Mouse (Mus musculus) cerebellum, adult 2 months (tissue): ENCODE measurements around the gene Cenpm. TPM values are rescaled to one million over a fixed set of nuclear protein-coding genes. Genes with fewer than 3 reads are reported as not detected.

Source experiments
- DNase-seq, 2 experiments: peaks; one replicate each; pipeline ENCODE4 v3.0.0; 2021
- H3K27ac ChIP-seq: fragments of 200-500 bp; 2 replicates; pipeline ENCODE4 v1.5.1; 2012; ENCODE audit warnings: low read length, control low read depth, inconsistent platforms; ENCODE audit not compliant: insufficient read depth
- H3K27me3 ChIP-seq: fragments of 200-500 bp; 2 replicates; pipeline ENCODE4 v1.6.1; 2012; ENCODE audit warnings: inconsistent platforms, mild to moderate bottlenecking, low read length, moderate library complexity; ENCODE audit not compliant: control insufficient read depth, insufficient read depth
- H3K4me1 ChIP-seq: fragments of 200-500 bp; 2 replicates; pipeline ENCODE4 v1.6.1; 2011; ENCODE audit warnings: low read length; ENCODE audit not compliant: control insufficient read depth, insufficient read depth
- H3K4me3 ChIP-seq: fragments of 200-500 bp; replicated peaks from 2 replicates; pipeline ENCODE3; 2011; ENCODE audit warnings: mild to moderate bottlenecking, low read depth, low read length, control low read depth; ENCODE audit not compliant: insufficient read depth
- CTCF ChIP-seq: fragments of 200-500 bp; IDR thresholded peaks from 2 replicates; pipeline ENCODE4 v1.5.1; 2011; ENCODE audit warnings: low read depth, mild to moderate bottlenecking, control low read depth, low read length, moderate library complexity, borderline replicate concordance; ENCODE audit not compliant: insufficient read depth
- POLR2A ChIP-seq: fragments of 200-500 bp; IDR thresholded peaks from 2 replicates; pipeline ENCODE4 v1.6.1; 2011; ENCODE audit warnings: low read length, control low read depth, borderline replicate concordance; ENCODE audit not compliant: insufficient read depth
- WGBS: fragments of 180-500 bp; shearing (Covaris S2); methylation state at CpG from one replicate; pipeline ENCODE4 v1.1.7; 2018; 5-methylcytosine and 5-hydroxymethylcytosine counted together
- polyA plus RNA-seq: library from polyadenylated mRNA; depleted of rRNA; stranded (reverse); fragments of >200 nt; gene quantifications from 2 replicates; pipeline ENCODE4 v1.2.3, GENCODE M21; 2012

Cenpm gene
- polyA plus RNA-seq, 1 experiment, result 3.6 TPM

GRCm38 (mm10) chr15:82225769-82226168 is 18.8 kb downstream of the Cenpm start:
- no peak overlapping the region for H3K4me3 ChIP-seq
- no peak for DNase-seq
- no peak for TF ChIP-seq CTCF
- H3K4me1 ChIP-seq, result peaks cover 14% of the 10 kb centered on the region
- no peaks in the 10 kb centered on the region for H3K27me3 ChIP-seq
- no peak overlapping the region for H3K27ac ChIP-seq
- whole genome bisulfite sequencing, result 98% methylated on average over 5 of the region's 5 CpGs

GRCm38 (mm10) chr15:82224602-82225215 is 19.8 kb downstream of the Cenpm start:
- H3K4me3 ChIP-seq, result no peak overlapping the region
- DNase-seq, result no peak
- no peak overlapping the region for H3K27ac ChIP-seq
- H3K27me3 ChIP-seq, result no peaks in the 10 kb centered on the region
- whole genome bisulfite sequencing, result 59% methylated on average over 7 of the region's 7 CpGs
- TF ChIP-seq POLR2A, result no peak
- TF ChIP-seq CTCF, result no peak
- peaks cover 11% of the 10 kb centered on the region for H3K4me1 ChIP-seq

- DNase-seq, result no peak
- WGBS, result 3% methylated on average over 41 of the region's 44 CpGs
Measured at GRCm38 (mm10) chr15:82223657-82224601, 20.6 kb downstream of the Cenpm start, which contains the start of gene Tnfrsf13c. Gene Tnfrsf13c (minus strand): TSS chr15:82224369.

GRCm38 (mm10) chr15:82223251-82223650 is 21.3 kb downstream of the Cenpm start:
- no peak for DNase-seq
- H3K4me3 ChIP-seq, result no peak overlapping the region
- H3K27ac ChIP-seq, result no peak overlapping the region
- H3K27me3 ChIP-seq, result no peaks in the 10 kb centered on the region
- WGBS, result 82% methylated on average over 7 of the region's 7 CpGs
- H3K4me1 ChIP-seq, result peaks cover 11% of the 10 kb centered on the region
- no peak for TF ChIP-seq POLR2A
- no peak for TF ChIP-seq CTCF

More at GRCm38 (mm10) chr15:82223657-82224601, 20.6 kb downstream of the Cenpm start, which contains the start of gene Tnfrsf13c:
- H3K27me3 ChIP-seq, result no peaks in the 10 kb centered on the region
- no peak within 1 kb of the TSS for H3K27ac ChIP-seq
- H3K4me1 ChIP-seq, result peaks cover 11% of the 10 kb centered on the region
- no peak for TF ChIP-seq CTCF
- peak within 1 kb of the TSS; percentile 54 for H3K4me3 ChIP-seq

- 62% methylated on average over 14 of the region's 14 CpGs for WGBS
- no peak overlapping the region for H3K4me3 ChIP-seq
- H3K4me1 ChIP-seq, result peaks cover 16% of the 10 kb centered on the region
- TF ChIP-seq CTCF (0 out of 2 replicates have a peak, but pooled peaks have one; percentile 17), POLR2A (no peak)
- no peak overlapping the region for H3K27ac ChIP-seq
- H3K27me3 ChIP-seq, result no peaks in the 10 kb centered on the region
- DNase-seq, result no peak
Measured at GRCm38 (mm10) chr15:82221104-82221860, 23.3 kb downstream of the Cenpm start.

- DNase-seq, result no peak
- H3K4me3 ChIP-seq, result no peak overlapping the region
Measured at GRCm38 (mm10) chr15:82220003-82220675, 24.4 kb downstream of the Cenpm start.

DNA sequence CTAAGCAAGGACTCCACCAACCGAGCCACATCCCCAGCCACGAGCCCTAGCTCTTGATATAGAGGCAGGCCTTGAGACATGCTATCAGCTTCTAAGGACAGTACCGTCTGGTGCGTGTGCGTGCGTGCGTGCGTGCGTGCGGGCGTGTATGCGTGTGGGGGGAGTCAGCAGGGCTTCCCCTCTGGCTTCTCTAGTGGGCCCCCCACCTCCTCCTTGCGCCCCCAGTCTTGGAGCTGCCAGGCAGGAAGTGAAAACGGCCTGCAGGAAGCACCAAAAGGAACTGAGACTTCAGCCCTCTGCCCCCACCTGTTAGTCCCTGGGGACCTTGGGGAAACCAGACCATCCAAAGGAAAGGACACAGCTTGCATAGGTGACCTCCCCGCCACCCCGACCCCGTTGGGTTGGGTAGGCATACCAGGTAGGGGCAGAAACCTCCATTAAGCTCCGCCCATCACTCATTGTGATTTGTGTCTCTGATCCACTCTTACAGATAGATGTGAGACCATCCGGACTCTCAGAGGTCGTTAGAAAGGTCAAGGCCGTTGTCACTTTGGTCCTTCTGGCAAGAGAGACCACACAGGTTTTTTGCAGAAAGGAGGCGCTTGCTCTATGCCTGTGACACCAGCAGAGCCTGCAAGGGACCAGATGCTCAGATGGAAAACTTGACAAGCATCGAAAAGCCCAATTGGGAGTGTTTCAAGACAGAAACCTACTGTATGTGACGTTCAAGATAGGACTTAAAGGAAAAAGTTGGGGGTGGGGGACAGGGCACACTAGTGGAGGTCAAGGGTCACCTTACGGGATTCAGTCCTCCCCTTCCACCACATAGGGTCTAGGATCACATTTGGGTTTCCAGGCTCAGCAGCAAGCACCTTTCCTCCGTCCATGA is 25.5 kb downstream of the Cenpm start:
- Histone ChIP-seq H3K27ac (no peak overlapping the region), H3K27me3 (no peaks in the 10 kb centered on the region), H3K4me1 (peaks cover 26% of the 10 kb centered on the region), H3K4me3 (no peak overlapping the region)
- no peak for DNase-seq
- no peak for TF ChIP-seq CTCF
- no peak for TF ChIP-seq POLR2A
- WGBS, result 89% methylated on average over 26 of the region's 26 CpGs

More at GRCm38 (mm10) chr15:82220003-82220675, 24.4 kb downstream of the Cenpm start:
- Histone ChIP-seq H3K27me3 (no peaks in the 10 kb centered on the region), H3K4me1 (peaks cover 27% of the 10 kb centered on the region), H3K27ac (no peak overlapping the region)
- TF ChIP-seq POLR2A, result no peak
- TF ChIP-seq CTCF, result no peak
- WGBS, result 71% methylated on average over 12 of the region's 12 CpGs
